Mouse (Mus musculus) left cerebral cortex, adult 2 months (tissue): ENCODE results near the gene Xrcc3. TPM values are rescaled to one million over a fixed set of nuclear protein-coding genes. Genes with fewer than 3 reads are reported as not detected.

Experiments used
- DNase-seq, 2 experiments: peaks; one replicate each; pipeline ENCODE4 v3.0.0; 2021 to 2022; ENCODE audit warnings: low spot score in 2 of 2, mixed read lengths in 1 of 2; ENCODE audit errors: extremely low spot score in 1 of 2
- H3K27ac ChIP-seq: fragments of 200-600 bp; 2 replicates; pipeline ENCODE4 v1.8.1; 2022
- H3K4me3 ChIP-seq: fragments of 200-600 bp; 2 replicates; pipeline ENCODE4 v1.8.1; 2022
- CTCF ChIP-seq: fragments of 200-600 bp; IDR thresholded peaks from 2 replicates; pipeline ENCODE4 v1.8.1; 2022; ENCODE audit warnings: antibody characterized with exemption, mild to moderate bottlenecking, moderate library complexity
- intact Hi-C: fragments of 180-260 bp; cut with DNase I; formaldehyde crosslinking; loops from one replicate; pipeline ENCODE4 v1.15.1; 2025
- total RNA-seq, 2 experiments: library from RNA; stranded (reverse); gene quantifications; 2 replicates each; pipeline ENCODE4 v1.2.3; 2021

Xrcc3 gene
- total RNA-seq, 2 experiments from 2014 or later: 3.1 to 3.4 TPM

GRCm38 (mm10) chr12:111794102-111794501, 19.6 kb downstream of the Xrcc3 start:
- Histone ChIP-seq H3K27ac (peak overlapping the region; percentile 66), H3K4me3 (no peak overlapping the region)
- DNase-seq: peak in 1 of 2 experiments; percentile 47
- intact Hi-C loops: no loop called here
- TF ChIP-seq CTCF: no peak

GRCm38 (mm10) chr12:111791474-111792104, 22.1 kb downstream of the Xrcc3 start:
- DNase-seq: no peak
- intact Hi-C loops: no loop called here
- no peak for TF ChIP-seq CTCF
- Histone ChIP-seq H3K4me3 (no peak overlapping the region), H3K27ac (peak overlapping the region; percentile 50)

GRCm38 (mm10) chr12:111790631-111791030, 23.0 kb downstream of the Xrcc3 start:
- Histone ChIP-seq H3K4me3 (no peak overlapping the region), H3K27ac (no peak overlapping the region)
- intact Hi-C loops: no loop called here
- no peak for DNase-seq
- no peak for TF ChIP-seq CTCF

- intact Hi-C loops: no loop called here
- Histone ChIP-seq H3K27ac (no peak overlapping the region), H3K4me3 (no peak overlapping the region)
- TF ChIP-seq CTCF: no peak
- DNase-seq: no peak
Measured at GRCm38 (mm10) chr12:111790090-111790489, 23.6 kb downstream of the Xrcc3 start.

GRCm38 (mm10) chr12:111787015-111787414, 26.7 kb downstream of the Xrcc3 start:
- Histone ChIP-seq H3K27ac (no peak overlapping the region), H3K4me3 (no peak overlapping the region)
- no peak for TF ChIP-seq CTCF
- no peak for DNase-seq
- intact Hi-C loops: no loop called here

- no peak for DNase-seq
- intact Hi-C loops: no loop called here
- no peak for TF ChIP-seq CTCF
- no peak overlapping the region for H3K27ac ChIP-seq
- H3K4me3 ChIP-seq: no peak overlapping the region
Measured at GRCm38 (mm10) chr12:111785174-111785573, 28.5 kb downstream of the Xrcc3 start.

GRCm38 (mm10) chr12:111779544-111779943, 34.1 kb downstream of the Xrcc3 start:
- intact Hi-C loops: no loop called here
- TF ChIP-seq CTCF: peak; percentile 40
- Histone ChIP-seq H3K27ac (no peak overlapping the region), H3K4me3 (no peak overlapping the region)
- DNase-seq: no peak

- intact Hi-C loops: no loop called here
- H3K4me3 ChIP-seq: no peak overlapping the region
- DNase-seq: no peak
- no peak overlapping the region for H3K27ac ChIP-seq
- TF ChIP-seq CTCF: no peak
Measured at GRCm38 (mm10) chr12:111777919-111778318, 35.8 kb downstream of the Xrcc3 start.

- Histone ChIP-seq H3K4me3 (no peak overlapping the region), H3K27ac (peak overlapping the region; percentile 44; the same call in 1 of the 2 replicates)
- TF ChIP-seq CTCF: no peak
- peak in 1 of 2 experiments; percentile 7 for DNase-seq
- intact Hi-C loops: no loop called here
Measured at GRCm38 (mm10) chr12:111774845-111775244, 38.8 kb downstream of the Xrcc3 start.

GRCm38 (mm10) chr12:111774156-111774555, 39.5 kb downstream of the Xrcc3 start:
- no peak overlapping the region for H3K4me3 ChIP-seq
- TF ChIP-seq CTCF: no peak
- H3K27ac ChIP-seq: no peak overlapping the region
- intact Hi-C loops: no loop called here
- DNase-seq: no peak

GRCm38 (mm10) chr12:111770651-111771050, 43.0 kb downstream of the Xrcc3 start:
- Histone ChIP-seq H3K4me3 (no peak overlapping the region), H3K27ac (no peak overlapping the region)
- intact Hi-C loops: no loop called here
- TF ChIP-seq CTCF: no peak
- no peak for DNase-seq

GRCm38 (mm10) chr12:111769816-111770577, 43.7 kb downstream of the Xrcc3 start:
- H3K4me3 ChIP-seq: no peak overlapping the region
- DNase-seq: no peak
- no peak for TF ChIP-seq CTCF
- H3K27ac ChIP-seq: no peak overlapping the region
- intact Hi-C loops: no loop called here
